Mouse (Mus musculus) kidney, postnatal 10 days (tissue): ENCODE measurements around the gene Dlg2.

Experiments used
- DNase-seq: peaks from one replicate; pipeline ENCODE4 v3.0.0; 2021; ENCODE audit warnings: mixed read lengths

Dlg2 gene

GRCm38 (mm10) chr7:90476313-90477245, at the start of gene Dlg2:
Dlg2 (plus strand) TSS chr7:90476672.
- no peak for DNase-seq

- no peak for DNase-seq
Observed at GRCm38 (mm10) chr7:90427006-90427405, 49.5 kb upstream of the Dlg2 start.

GRCm38 (mm10) chr7:90432221-90432620, 44.3 kb upstream of the Dlg2 start:
- DNase-seq, result no peak

- DNase-seq, result no peak
Observed at GRCm38 (mm10) chr7:90440044-90440443, 36.4 kb upstream of the Dlg2 start.

- no peak for DNase-seq
Observed at GRCm38 (mm10) chr7:90442070-90442469, 34.4 kb upstream of the Dlg2 start.

GRCm38 (mm10) chr7:90442518-90443080, 33.9 kb upstream of the Dlg2 start, which contains the start of gene Crebzf:
Crebzf (plus strand) TSS chr7:90442729.
- DNase-seq, result peak; percentile 98

GRCm38 (mm10) chr7:90443101-90444091, 33.1 kb upstream of the Dlg2 start:
- DNase-seq, result peak; percentile 84

GRCm38 (mm10) chr7:90444206-90444605, 32.3 kb upstream of the Dlg2 start:
- no peak for DNase-seq

GRCm38 (mm10) chr7:90456149-90456844, 20.2 kb upstream of the Dlg2 start:
- DNase-seq, result no peak

GRCm38 (mm10) chr7:90456845-90457468, 19.5 kb upstream of the Dlg2 start, which contains the start of gene Tmem126a:
Tmem126a (minus strand) TSS chr7:90457229.
- peak; percentile 90 for DNase-seq

- DNase-seq, result peak; percentile 33
Observed at GRCm38 (mm10) chr7:90457517-90457916, 19.0 kb upstream of the Dlg2 start.

- DNase-seq, result peak; percentile 37
Observed at GRCm38 (mm10) chr7:90460330-90460729, 16.1 kb upstream of the Dlg2 start.

- DNase-seq, result peak; percentile 43
Observed at GRCm38 (mm10) chr7:90460930-90461329, 15.5 kb upstream of the Dlg2 start.

- DNase-seq, result no peak
Observed at GRCm38 (mm10) chr7:90461441-90461840, 15.0 kb upstream of the Dlg2 start.

GRCm38 (mm10) chr7:90473511-90473910, 3.0 kb upstream of the Dlg2 start:
- DNase-seq, result no peak

- DNase-seq, result peak; percentile 99
Observed at GRCm38 (mm10) chr7:90475793-90476312, 619 bp upstream of the Dlg2 start, which contains the start of gene Tmem126b. Tmem126b (minus strand) TSS chr7:90476001.

GRCm38 (mm10) chr7:90482607-90483006, 6.1 kb downstream of the Dlg2 start:
- no peak for DNase-seq

GRCm38 (mm10) chr7:90508124-90508523, 31.7 kb downstream of the Dlg2 start:
- no peak for DNase-seq

GRCm38 (mm10) chr7:90512293-90512692, 35.8 kb downstream of the Dlg2 start:
- DNase-seq, result no peak

- DNase-seq, result no peak
Observed at GRCm38 (mm10) chr7:90539481-90540402, 63.3 kb downstream of the Dlg2 start.
